Mouse (Mus musculus) cerebellum, postnatal 14 days (tissue): ENCODE measurements around the gene Gba.
"Not testable (repeated sequence)": the region's sequence is repeated elsewhere in the genome, so short reads cannot be mapped to it uniquely, and the experiment has no call there.

Experiments
- DNase-seq, 2 experiments: peaks; one replicate each; pipeline ENCODE4 v3.0.0; 2021; ENCODE audit warnings: mixed read lengths in 2 of 2

Gba gene

DNA sequence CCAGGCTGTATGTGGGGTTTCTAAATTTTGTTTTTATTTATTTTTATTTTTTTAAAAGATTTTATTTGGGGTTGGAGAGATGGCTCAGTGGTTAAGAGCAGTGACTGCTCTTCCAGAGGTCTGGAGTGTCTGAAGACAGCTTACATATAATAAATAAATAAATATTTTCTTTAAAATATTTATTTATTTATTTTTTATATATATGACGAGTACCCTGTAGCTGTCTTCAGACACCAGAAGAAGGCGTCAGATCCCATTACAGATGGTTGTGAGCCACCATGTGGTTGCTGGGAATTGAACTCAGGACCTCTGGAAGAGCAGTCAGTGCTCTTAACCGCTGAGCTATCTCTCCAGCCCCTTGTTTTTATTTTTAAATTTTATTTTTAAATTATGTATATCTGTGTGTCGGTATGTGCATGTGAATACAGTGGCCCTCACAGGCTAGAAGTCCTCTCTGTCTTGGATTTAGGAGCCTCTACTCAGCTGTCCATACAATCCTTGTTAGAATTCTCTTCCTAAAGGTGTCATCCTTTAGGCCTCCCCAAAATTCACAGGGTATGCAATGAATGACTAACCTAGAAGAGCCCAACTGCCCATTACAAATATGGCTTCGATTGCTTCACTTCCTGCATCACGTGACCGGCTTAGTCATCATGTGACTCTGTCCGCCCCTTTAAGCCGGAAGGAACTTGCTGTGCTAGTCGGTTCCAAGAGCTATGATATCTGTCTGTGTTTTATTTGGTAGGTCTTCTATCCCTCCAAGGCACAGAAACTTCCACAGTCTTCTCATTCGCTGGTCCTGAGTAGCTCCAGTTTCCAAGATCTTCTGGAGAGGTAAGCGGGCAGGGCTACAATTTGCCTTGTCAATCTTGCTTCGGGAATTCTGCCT, at the start of gene Gba:
Gene Gba (plus strand): TSS at position 676 of the 889 bp plus-strand sequence.
- DNase-seq = peak; percentile 93

DNA sequence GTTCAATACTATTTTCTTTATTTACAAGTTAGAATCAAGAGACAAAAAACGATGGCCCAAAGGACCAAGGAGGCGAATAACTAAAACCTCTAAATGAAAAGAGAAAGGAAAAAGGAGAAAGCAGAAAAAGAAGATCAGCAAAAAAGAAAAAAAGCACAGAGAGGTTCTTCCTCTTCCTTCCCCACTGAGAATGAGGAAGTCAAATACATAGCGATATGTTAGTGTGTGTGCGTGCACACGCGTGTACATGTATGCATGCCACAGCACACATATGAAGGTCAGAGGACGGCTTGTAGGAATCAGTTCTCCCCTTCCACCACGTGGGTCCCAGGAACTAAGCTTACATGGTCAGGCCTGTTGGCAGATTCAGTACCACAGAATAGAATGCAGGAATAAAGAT, 45.8 kb upstream of the Gba start:
- no peak for DNase-seq

DNA sequence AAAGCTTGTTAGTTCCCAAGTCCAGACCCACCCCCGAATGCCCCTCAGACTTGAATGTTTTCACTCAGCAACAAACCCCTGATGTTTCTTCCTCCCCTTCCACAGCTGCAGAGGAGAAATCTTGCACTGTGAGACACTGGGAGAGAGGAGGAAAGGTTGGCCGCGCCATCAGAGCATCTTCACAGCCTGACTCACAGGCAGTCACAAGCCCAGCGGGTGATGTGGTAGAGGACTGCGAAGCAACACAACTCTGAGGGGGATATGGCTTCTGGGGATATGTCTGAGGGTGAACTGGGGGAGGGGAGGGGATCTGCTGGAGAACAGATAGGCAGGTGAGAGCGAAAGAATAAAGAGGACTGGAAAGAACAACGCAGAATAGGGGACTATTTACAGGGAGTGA, 44.1 kb upstream of the Gba start:
- DNase-seq = no peak

DNA sequence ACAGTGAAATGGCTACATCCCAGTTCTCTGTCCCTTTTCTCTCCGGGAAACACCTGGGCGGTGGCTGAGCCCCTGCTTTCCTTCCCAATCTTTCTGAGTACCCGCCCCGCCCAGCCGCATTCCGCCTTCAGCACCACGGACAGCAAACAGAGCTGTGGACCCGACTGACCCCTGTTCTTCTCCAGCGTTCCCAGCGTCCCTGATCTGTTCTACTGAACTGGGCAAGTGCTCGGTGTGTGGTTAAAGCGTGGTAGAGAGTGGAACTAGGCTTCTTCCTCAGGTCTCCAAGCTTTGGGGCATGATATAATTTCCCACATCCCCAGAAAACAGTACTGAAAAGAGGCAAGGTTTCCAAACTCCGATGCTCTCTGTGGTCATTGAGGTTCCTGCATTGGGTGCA, 43.5 kb upstream of the Gba start:
- DNase-seq = peak in 1 of 2 experiments; percentile 31

DNA sequence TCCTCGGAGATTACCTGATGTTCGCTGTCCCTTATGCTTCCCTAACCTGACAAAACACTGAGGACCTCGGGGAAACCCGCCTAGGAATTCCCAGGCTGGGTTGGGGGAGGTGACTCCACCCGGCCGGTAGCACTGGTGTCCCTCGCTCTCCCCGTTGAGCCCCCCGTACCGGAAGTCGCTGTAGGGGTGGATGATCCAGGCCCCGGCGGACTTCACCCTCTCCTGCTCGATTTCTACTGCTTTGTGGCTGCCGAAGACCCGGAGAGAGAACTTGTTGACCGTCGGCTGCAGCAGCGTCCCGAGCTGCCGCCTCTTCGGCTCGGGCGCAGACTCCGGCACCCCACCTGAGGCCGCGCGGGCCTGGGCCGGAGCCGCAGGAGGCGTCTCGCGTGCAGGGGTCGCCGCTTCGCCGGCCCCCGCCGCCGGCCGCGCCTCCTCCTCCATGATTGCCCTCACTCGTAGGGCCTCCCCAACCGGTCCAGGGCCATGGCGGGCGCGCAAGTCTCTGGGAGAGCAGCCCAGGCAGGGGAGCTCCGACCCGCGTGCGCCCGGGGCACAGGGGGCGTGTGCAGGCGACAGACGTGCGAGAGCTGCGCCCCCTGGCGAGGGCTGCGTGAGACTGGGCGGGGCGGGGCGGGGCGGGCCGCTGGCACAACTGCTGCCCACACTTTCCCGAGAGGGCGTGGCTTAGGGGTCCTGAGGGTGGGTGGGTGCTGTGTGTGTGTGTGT, 42.9 kb upstream of the Gba start, which contains the start of gene Hcn3:
Gene Hcn3 (minus strand): TSS at position 581 of the 729 bp plus-strand sequence.
- DNase-seq = peak; percentile 74 to 82

DNA sequence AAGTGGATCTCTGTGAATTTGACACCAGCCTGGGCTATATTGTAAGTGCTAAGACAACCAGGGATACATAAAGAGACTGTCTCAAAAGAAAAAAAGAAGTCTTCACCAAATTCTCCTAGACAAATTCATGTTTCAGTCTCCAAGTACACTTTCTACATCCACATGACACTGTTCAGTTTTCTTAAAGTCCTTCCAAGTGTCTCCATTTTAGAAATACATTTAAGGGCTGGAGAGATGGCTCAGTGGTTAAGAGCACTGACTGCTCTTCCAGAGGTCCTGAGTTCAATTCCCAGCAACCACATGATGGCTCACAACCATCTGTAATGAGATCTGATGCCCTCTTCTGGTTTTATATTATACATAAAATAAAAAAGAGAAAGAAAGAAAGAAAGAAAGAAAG, 41.5 kb upstream of the Gba start:
- not testable (repeated sequence) for DNase-seq

DNA sequence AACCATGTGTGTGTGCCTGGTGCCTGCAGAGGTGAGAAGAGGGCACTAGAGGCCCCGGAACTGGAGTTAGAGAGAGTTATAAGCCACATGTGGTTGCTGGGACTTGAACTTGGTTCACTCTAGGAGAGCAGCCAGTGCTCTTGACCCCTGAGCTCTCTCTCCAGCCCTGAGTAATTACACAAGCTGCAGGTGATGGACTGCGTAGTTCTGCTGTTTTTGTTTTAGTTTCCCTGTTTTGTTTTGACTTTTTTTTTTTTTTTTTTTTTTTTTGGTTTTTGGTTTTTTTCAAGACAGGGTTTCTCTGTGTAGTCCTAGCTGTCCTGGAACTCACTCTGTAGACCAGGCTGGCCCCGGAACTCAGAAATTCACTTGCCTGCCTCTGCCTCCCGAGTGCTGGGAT, 40.9 kb upstream of the Gba start:
- no peak for DNase-seq

DNA sequence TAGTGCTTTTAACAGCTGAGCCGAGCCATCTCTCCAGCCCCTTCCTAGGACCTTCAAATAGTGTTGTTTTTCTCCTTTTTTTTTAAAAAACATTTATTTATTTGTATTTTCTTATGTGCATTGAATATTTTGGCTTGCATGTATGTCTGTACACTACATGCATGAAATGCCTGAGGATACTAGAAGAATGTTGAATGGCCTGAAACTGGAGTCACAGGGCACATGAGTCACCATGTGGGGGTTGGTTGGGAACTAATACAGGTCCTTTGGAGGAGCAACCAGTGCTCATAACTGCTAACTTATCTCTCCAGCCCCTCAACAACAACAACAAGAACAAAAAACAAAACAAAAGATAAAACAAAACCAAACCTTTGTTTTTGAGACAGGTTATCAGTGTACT, 39.6 kb upstream of the Gba start:
- DNase-seq = no peak

DNA sequence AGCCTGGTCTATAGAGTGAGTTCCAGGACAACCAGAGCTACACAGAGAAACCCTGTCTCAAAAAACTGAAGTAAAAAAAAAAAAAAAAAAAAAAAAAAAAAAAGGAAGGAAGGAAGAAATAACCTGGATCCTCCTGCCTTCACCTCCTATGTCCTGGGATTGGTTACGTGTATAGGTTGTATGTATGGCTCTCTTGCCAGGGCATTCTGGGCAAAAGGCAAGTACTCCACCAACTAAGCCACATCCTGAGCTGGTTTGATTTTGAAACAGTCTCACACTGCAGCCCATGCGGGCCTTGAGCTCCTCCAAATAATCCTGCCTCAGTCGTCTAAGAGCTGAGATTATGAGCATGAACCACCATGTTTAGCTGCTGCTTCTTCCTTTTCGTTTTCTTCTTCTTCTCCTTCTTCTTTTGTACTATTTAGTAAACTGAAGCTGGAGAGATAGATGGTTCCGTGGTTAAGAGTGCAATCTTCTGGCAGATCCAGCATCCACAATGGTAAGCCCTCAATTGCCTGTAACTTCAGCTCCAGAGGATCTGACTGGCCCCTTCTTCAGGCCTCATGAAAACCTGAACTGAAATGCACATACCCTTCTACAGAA, 39.0 kb upstream of the Gba start:
- no peak for DNase-seq

DNA sequence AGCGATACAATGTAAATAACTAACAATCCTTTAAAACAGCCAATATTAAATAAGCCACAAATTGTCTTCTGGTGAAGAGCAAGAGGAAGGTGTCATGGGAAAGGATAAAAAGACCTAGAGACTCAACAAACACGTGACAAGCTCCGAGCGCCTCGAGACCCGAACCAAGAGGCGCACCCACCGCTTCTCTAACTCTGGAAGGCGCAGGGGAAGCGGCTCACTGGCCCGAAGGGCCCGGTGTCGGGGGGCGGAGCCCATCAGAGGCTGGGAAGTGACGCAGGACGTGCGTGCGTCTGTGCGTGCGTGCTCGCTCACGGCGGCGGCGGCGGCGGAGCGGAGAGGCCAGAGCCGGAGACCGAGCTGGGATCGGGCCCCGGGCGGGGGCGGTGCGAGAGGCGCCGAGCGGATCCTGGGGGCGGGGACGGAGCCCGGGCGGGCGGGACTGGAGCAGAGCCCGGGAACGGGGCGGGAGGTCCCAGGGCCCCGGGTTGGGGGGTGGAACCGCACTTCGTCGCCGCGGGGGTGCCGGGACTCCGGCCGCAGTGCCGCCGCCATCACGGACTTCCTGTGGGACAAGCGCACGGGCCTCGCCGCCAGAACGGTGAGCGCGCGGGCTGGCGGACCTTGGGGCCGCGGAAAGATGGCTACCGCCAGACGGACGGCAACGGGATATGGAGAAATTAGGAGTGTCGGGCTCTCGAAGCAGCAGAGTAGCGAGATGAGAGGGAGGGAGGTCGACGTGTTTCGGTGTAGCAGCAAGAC, 38.0 kb upstream of the Gba start, which contains the start of gene Clk2:
Gene Clk2 (plus strand): TSS at position 290 of the 762 bp plus-strand sequence.
- peak; percentile 93 to 95 for DNase-seq

DNA sequence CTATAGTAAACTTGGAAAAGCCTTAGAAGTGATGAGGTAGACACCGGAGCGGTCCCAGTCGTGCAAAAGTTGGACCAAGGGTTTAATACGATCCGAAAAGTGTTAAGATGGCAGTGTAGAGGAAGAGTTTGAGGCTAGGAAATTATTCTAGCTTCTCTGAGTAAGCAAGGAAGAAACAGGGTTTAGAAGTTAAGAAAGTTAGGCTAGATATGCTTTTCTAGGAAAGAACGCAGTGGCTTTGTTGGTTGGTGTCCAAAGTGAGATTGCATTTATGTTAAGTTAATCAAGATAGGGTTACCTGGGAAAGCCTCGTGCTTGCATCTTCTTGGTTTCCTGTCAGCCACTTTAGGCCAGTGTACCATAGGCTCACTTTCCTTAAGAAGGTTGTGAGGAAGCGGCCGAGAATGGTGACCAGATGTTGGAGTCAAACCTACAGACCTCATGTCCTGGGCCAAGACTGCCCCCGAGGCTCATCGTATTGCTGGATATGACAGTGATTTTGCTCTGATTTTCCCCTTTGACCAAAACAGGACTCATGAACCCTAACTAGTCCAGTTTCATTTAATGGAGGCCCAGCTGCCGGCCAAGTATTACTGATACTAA, 37.4 kb upstream of the Gba start:
- DNase-seq = no peak

DNA sequence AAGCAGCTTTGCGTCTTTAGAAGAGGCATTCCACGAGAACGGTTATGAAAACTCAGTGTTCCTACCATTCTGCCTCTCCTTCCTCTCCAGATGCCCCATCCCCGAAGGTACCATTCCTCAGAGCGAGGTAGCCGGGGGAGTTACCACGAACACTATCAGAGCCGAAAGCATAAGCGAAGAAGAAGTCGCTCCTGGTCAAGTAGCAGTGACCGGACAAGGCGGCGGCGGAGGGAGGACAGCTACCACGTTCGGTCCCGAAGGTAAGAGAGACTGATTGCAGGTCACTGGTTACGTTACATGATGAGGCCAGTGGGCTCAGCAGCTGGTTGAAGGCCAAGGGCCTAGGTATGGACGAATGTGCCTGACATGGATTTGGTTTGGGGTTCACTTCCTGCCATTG, 35.8 kb upstream of the Gba start:
- no peak for DNase-seq

DNA sequence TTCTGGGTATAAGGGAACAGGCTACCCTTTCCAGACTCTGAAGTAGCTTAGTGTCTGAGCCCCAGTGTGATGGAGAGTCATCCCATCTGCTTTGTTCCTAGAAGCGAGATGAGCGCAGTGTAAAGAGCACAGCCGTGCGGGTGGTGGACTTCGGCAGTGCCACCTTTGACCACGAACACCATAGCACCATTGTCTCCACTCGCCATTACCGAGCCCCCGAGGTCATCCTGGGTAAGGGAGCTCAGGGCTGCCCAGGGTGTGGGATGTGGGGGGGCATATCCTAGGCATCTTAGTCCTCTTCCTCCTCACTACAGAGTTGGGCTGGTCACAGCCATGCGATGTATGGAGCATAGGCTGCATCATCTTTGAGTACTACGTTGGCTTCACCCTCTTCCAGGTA, 27.9 kb upstream of the Gba start:
- DNase-seq = no peak

DNA sequence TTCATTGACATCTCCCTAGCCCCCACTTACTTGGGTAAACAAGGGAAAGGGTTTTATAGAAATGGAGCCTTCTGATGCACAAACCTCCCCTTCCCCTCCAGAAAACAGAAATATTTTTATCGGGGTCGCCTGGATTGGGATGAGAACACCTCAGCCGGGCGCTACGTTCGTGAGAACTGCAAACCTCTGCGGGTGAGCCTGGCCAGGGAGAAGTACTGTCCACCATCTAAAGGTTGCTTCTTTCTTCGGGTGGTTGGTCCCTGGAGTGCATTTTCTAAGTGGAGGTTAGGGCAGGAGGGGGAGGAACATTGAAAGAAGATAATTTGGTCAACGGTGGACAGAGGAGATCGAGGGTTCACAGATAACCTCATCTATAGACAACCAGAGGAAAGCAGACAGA, 27.2 kb upstream of the Gba start:
- no peak for DNase-seq

DNA sequence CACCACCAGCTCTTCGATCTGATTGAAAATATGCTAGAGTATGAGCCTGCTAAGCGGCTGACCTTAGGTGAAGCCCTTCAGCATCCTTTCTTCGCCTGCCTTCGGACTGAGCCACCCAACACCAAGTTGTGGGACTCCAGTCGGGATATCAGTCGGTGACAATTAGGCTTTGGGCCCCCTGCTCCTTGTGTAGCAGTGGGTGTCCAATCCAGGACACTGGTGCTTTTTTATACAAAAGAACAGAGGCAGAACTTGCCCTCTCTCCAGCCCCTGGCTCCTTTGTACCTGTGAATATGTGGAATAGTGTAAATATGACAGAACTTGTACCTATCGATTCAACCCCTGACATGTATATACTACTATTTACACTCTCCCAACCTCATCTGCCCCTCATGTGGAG, 26.3 kb upstream of the Gba start:
- DNase-seq = no peak

DNA sequence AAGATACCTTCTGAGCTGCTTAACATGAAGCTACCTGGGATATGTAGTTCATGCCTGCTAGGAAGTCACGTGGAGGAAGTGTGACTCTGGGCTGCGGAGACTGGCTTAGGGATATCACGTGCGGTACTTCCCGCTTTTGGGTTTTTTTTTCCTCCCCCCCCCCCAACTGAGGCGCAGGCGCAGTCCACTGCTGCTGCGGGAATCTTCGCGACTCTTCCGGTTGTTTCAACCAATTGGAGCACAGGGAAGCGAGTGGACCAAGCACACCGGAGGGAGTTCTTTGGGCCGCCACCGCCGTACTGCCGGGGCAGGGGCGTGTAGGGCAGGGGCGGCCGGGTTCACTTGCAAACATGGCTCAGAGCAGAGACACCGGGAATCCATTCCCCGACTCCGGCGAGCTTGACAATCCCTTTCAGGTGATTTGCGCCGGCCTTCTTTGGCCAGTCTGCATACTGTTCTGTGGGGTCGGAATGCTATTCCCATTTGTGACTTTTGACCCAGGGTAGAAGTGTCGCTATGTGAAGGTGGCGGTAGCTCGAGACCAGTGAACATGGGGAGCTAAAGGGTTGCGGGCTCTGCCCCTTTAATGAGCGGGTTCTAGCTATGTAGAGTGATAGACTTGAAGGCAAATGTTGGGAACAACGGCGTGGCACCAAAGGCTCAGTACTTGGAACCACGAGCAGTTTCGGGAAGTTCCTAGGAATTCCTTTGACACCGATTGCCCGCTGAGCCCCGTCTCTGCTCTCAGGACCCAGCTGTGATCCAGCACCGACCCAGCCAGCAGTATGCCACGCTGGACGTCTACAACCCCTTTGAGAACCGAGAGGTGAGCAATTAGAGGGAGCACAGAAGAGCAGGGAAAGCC, 25.3 kb upstream of the Gba start, which contains the start of gene Scamp3:
Gene Scamp3 (plus strand): TSS at position 232 of the 865 bp plus-strand sequence.
- DNase-seq = peak; percentile 88 to 90

DNA sequence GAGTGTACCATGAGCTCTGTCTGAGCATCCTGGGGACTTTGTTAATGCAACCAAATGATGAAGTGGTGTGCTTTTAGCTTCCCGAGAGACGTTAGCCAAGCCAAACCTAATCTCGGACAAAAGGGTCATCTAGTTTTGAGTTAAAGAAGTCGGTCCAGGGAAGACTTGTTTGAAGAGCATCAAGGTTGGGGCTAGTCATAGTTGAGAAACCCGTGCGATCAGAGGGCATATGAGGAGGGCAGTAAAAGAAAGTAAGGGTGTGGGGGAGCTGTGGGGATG, 24.7 kb upstream of the Gba start:
- no peak for DNase-seq

DNA sequence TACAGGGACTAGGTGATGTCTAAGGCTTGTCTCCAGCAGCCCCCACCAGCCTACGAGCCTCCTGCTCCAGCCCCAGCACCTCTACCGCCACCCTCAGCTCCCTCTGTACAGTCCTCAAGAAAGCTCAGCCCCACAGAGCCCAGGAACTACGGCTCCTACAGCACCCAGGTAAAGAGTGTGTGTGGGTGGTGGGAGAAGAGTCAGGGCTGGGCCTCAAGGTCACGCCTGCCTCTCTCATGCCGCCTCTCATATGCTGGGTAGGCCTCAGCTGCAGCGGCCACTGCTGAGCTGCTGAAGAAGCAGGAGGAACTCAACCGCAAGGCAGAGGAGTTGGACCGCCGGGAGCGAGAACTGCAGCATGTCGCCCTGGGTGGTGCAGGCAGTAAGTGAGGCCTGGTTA, 23.7 kb upstream of the Gba start:
- no peak for DNase-seq

DNA sequence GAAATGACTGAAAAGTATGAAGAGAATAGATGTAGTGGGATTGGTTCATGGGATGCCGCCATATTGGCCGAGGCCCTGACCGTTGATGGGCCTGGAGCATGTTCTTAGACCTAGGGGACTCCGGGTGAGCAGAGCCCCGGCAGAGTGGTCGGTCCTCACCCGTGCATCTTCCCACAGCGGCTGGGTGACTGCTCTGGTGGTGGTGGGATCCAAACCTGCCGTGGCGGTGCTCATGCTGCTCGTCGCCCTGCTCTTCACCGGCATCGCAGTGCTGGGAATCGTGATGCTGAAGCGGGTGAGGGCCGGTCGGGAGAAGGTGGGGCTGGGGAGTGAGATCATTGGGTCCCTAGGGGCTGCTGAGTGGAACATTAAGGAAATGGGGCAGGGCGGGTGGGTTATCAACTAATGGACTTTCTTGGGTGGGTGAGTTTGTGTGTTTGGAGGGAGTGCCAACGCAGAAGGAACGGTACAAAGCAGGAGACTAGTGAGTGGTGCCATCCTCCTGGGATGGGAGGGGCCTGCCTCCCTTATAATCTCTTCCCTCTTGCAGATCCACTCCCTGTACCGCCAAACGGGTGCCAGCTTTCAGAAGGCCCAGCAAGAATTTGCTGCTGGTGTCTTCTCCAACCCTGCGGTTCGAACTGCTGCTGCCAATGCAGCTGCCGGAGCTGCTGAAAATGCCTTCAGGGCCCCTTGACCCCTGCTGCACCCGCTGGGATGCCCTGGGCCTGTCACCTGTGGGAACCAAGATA, 20.8 kb upstream of the Gba start:
- no peak for DNase-seq

DNA sequence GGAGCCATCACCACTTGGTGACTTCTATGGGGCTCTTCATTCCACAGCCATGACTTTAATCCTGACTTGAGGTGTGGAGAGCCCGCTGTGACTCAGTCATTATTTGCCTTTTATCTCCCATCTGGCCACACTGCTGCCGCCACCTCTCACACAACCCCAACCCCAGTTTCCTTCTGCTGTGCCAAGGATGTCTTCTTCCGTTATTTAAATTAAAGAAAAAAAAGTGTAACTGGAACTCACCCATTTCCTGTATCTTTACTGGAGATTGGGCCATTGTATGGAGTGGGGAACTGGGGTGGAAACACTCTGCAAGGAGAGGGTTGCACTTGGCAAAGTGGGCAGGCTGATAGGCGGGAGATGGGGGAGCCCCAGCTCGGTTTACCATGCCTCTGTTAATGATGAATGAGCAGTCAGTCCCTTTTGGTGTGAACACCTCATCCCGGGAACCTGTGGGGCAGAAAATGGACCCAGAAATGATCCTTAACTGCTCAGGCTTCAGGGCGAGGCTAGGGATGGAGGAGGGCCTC, 20.1 kb upstream of the Gba start:
- no peak for DNase-seq
